Mouse (Mus musculus): ENCODE results near the gene Rcan1.
"Not testable (repeated sequence)": the region's sequence is repeated elsewhere in the genome, so short reads cannot be mapped to it uniquely, and the experiment has no call there.

Gene Rcan1

GRCm38 (mm10) chr16:92428197-92428950, 42.3 kb downstream of the Rcan1 start:
- no peak for DNase-seq

GRCm38 (mm10) chr16:92426708-92427107, 44.0 kb downstream of the Rcan1 start:
- no peak for DNase-seq

DNA sequence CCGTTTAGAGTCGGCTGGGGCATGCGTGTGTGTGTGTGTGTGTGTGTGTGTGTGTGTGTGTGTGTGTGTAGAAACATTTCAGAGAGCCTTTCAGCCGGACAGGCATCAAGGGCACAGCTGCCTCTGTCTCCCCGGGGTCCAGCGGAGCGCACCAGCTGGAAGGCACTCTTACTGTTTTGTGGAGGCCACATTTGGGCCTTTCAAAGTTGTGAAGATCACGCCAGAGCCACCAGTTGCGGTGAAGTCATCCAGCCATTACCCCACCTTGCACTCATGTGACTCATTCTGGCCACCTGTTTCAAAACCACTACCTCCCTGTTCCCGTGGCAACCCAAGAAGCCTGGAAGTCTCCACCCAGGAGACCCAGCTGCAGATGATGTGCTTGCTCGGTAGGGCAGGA, 44.8 kb downstream of the Rcan1 start:
- no peak for DNase-seq

- DNase-seq: peak; percentile 37
Measured at GRCm38 (mm10) chr16:92423363-92423762, 47.3 kb downstream of the Rcan1 start.

- no peak for DNase-seq
Measured at GRCm38 (mm10) chr16:92422435-92423362, 48.0 kb downstream of the Rcan1 start.

- no peak for DNase-seq
Measured at GRCm38 (mm10) chr16:92421147-92421934, 49.3 kb downstream of the Rcan1 start.

- no peak for DNase-seq
Measured at GRCm38 (mm10) chr16:92420641-92421040, 50.0 kb downstream of the Rcan1 start.

DNA sequence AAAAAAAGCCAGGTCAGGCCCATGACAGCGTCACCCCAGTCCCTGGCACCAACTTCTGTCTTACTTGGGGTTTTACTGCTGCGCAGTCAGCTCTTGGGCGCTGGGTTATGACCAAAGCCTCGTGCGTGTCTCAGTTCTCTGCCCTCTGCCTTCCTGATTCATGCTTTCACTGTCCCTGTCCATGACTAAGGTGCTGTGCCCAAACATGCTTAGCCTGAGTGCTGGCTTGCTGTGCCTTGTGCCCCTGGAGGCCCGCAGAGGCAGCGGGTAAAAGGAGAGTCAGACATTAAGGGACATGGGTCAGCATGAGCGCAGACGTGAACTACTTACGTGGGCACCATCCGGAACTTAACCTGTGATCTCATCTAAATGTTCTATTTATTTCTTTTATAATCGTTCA, 51.6 kb downstream of the Rcan1 start:
- no peak for DNase-seq

- DNase-seq: no peak
Measured at GRCm38 (mm10) chr16:92417267-92417666, 53.4 kb downstream of the Rcan1 start.

DNA sequence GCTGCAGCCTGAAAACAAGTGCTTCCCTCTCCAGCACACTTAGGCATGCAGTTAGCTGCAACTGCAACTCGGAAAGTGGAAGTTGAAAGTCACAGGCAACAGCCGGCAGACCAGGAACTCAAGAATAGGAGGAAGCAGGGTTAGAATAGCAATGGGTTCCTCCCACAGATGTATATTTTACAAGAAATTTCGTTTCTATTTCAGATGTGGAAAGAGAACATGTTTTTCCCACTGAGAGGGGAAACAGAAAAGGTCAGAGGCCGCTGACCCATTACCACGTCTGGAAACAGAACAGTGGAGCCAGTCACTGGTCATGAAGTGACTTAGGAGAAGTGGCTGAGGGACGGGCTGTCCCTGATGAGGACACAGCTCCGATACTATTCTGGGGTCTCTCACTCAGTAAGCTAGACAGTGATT, 55.0 kb downstream of the Rcan1 start:
- no peak for DNase-seq

GRCm38 (mm10) chr16:92415038-92415437, 55.6 kb downstream of the Rcan1 start:
- DNase-seq: not testable (repeated sequence)

GRCm38 (mm10) chr16:92412888-92413287, 57.8 kb downstream of the Rcan1 start:
- DNase-seq: no peak

DNA sequence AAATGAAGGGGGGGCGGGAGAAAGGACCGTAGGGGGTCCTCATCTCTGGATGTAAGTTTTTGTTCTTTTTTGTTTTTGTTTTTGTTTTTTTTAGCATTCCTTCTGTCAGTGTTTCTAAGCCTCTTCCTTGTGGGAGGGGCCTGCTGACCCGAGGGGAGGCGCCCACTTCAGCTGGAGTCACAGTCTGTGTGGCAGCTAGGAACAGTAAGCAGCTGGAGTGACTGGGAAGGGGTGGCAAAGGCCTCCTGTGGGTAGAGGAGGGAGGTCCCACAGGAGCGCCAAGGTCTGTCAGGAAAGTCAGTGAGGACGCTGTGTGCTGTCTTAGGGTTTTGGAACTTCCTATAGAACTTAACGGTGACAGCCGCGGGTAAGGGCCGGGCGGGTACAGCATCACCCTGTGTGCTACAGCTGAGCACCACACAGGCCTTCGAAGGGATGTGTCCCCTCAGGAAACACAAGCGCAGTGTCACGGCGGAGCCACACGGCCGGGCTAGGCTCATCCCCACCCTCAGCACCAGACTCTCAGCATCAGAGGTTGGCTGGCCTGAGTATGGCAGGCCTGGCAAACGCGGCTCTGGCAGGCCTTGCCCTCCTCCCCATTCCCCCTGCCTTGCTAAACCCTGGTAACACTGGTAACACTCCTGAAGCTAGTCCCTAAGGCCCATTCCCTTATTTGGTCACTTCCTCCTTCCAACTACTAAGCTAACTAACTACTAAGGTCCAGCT, 58.5 kb downstream of the Rcan1 start:
- DNase-seq: no peak

- no peak for DNase-seq
Measured at GRCm38 (mm10) chr16:92410344-92410743, 60.3 kb downstream of the Rcan1 start.

DNA sequence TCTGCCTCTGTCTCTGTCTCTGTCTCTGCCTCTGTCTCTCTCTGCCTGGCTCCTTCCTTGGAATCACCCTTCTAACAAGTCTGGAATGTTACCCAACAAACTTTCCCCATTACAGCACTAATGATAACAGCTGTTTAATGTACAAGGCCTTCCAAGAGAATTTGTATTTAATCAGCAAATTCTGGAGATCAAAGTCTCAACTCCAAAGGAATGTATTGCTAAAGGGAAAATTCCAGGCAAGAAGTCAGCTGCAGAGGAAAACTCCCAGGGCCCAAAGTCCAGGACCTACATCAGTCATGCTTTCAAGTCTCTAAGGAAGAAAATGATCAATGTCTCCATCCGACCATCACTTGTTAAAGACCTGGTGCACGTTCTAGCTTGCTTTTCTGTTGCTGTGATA, 62.8 kb downstream of the Rcan1 start:
- no peak for DNase-seq

GRCm38 (mm10) chr16:92404141-92404540, 66.5 kb downstream of the Rcan1 start:
- DNase-seq: no peak

- DNase-seq: no peak
Measured at GRCm38 (mm10) chr16:92403069-92403468, 67.6 kb downstream of the Rcan1 start.

GRCm38 (mm10) chr16:92402216-92402615, 68.5 kb downstream of the Rcan1 start:
- DNase-seq: no peak

DNA sequence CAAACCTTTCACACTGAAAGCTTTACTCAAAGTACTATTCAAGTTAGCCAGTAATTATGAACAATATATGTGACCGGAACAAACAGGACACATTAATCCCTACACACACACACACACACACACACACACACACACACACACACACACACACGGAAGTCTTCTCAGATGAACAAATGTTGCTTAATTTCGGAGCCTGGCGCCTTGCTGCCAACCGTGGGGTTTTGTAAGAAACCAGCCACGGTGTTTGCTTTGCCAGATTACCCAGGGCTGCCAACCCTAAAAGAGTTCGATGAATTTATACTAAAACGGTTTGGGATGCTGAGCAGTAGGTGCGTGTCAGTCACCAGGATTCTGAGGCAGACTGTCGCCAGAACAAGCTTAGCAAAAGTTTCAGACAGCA, 69.5 kb downstream of the Rcan1 start:
- DNase-seq: no peak

DNA sequence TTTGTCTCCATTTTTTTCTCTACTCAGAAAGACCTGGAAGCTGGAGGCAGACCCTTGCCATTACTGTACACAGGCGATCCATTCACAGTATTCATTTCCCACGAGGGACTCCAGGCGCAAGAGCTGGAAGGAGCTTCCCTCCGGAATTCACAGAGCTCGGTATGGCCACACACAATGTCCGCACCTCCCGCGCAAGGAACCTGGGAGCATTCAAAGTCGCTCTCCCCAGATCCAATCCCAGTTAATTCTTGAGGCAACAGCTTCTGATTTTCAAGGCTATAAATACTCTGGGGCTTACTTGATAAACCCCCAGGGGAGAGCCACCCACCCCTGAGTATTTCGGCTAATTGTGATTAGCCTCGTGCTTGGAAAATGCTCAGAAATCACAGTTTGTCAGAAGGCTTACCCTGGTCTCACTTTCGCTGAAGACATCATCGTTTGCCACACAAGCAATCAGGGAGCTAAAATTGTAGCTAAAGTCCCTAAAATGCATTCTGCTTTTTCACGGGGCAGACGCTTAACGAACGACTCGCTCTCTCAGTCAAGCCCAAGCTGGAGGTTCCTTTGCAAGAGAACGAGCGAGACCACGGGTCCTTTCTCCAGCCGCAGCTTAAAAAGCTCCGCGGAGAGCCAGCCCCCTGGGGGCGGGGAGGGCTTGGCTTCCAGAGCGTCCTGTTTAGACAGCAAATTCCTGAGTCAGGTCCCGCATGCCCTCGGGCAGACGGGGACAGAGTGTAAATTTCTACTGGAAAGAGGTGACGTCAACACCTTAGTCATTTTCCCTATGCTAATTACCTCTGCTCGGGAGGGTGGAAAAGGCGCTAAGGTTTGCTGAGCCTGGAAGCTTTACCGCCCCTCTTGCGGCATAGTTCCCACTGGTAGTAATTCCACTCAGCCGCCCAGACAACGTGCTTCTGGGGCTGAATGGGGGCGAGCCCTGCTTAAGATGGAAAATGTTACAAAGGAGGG, 70.9 kb downstream of the Rcan1 start:
- peak; percentile 73 for DNase-seq

DNA sequence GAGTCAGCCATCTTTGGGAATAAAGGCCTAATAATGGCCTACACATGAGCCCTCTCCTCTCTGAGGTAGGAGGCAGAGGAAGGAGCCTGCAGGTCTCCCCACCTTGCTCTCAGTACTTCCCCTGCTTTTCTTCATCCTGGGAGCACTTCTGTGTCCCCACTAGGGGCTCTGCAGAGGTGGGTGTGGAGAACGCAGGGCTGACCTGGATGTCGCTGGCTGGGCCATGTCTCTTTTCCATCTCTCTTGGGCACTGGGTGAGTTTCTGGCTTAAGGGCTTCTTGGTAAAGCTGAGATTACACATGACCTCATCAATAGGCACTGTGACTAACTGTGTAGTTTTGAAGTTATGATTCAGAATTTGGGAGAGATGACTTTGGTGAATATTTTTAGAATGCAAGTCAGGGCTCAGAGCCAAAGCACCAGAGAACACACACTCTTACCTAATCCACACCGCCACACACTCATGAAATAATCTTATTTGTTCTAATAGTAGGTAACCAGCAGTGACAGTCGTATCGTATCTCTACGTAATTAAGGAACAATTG, 72.0 kb downstream of the Rcan1 start:
- no peak for DNase-seq

All from cerebellum, adult 9-10 months (tissue).